Mouse (Mus musculus) MEL (cell line): Measurements from ENCODE around the gene Plcb4.

Source experiments
- CTCF ChIP-seq, 3 experiments: IDR thresholded peaks in 2 of 3; conservative IDR thresholded peaks in 1 of 3; 2 replicates each; pipeline ENCODE4 v1.5.1; 2011 to 2012; ENCODE audit warnings: low read length in 3 of 3, low read depth in 2 of 3, mild to moderate bottlenecking in 2 of 3, improper control_type of control experiment in 1 of 3, inconsistent platforms in 1 of 3, mixed read lengths in 1 of 3, moderate library complexity in 1 of 3; ENCODE audit not compliant: control insufficient read depth in 1 of 3, insufficient read depth in 1 of 3, poor library complexity in 1 of 3, severe bottlenecking in 1 of 3
- MAFK ChIP-seq: IDR thresholded peaks from 2 replicates; pipeline ENCODE4 v1.6.1; 2011; ENCODE audit warnings: low read depth, mild to moderate bottlenecking, low read length, improper control_type of control experiment, borderline replicate concordance
- MAX ChIP-seq: IDR thresholded peaks from 2 replicates; pipeline ENCODE4 v1.6.1; 2011; ENCODE audit warnings: low read length, improper control_type of control experiment
- POLR2A ChIP-seq, 2 experiments: IDR thresholded peaks; 2 replicates each; pipeline ENCODE4 v1.6.1; 2011 to 2012; ENCODE audit warnings: low read length in 2 of 2, mild to moderate bottlenecking in 2 of 2, control low read depth in 1 of 2, improper control_type of control experiment in 1 of 2, low read depth in 1 of 2, moderate library complexity in 1 of 2; ENCODE audit not compliant: control insufficient read depth in 1 of 2, insufficient read depth in 1 of 2, poor library complexity in 1 of 2
- POLR2AphosphoS2 ChIP-seq: IDR thresholded peaks from 2 replicates; pipeline ENCODE4 v1.6.1; 2011; ENCODE audit warnings: low read length, improper control_type of control experiment
- TBP ChIP-seq: IDR thresholded peaks from 2 replicates; pipeline ENCODE4 v1.8.0; 2011; ENCODE audit warnings: low read depth, low read length, improper control_type of control experiment

DNA sequence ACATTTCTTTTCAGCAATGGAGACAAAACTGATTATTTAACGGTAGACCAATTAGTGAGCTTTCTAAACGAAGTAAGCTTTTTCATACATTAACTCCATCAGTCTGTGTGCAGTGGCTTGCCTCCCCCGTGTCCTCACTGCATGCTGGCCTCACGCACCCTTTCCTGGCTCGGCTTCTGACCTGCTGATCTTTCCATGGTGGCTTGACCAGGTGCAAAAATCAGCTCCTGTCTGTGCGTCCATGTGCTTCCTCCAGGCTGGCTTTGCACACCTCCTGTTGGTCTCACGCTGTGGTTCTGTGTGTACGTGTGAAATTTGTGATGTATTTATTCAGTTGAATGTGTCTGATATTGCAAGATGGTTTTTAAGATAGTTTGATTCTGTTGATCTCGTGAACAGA lies 281.1 kb downstream of the Plcb4 start:
- no peak for TF ChIP-seq CTCF (IDR thresholded peaks at IDR 0.05 in 2 of 3, conservative IDR thresholded peaks at IDR 0.05 in 1 of 3; ENCODE audit: control insufficient read depth in 1 of 3, insufficient read depth in 1 of 3, low read depth in 2 of 3, low read length in 3 of 3, poor library complexity in 1 of 3, severe bottlenecking in 1 of 3)
- TF ChIP-seq POLR2A (IDR thresholded peaks at IDR 0.05; ENCODE audit: control insufficient read depth in 1 of 2, insufficient read depth in 1 of 2, low read depth in 1 of 2, low read length in 2 of 2, poor library complexity in 1 of 2), result no peak
- no peak for TF ChIP-seq MAFK
- TF ChIP-seq POLR2AphosphoS2, result no peak
- no peak for TF ChIP-seq MAX
- no peak for TF ChIP-seq TBP
